Mouse (Mus musculus): ENCODE measurements around the gene Bub1.

- TF ChIP-seq CTCF (IDR thresholded peaks at IDR 0.05; ENCODE audit: low read depth, low read length) (no peak), GATA1 (IDR thresholded peaks at IDR 0.05; ENCODE audit: borderline replicate concordance, low read length) (no peak), POLR2AphosphoS5 (IDR thresholded peaks at IDR 0.05; ENCODE audit: insufficient replicate concordance, low read depth, low read length) (no peak)
Observed at GRCm38 (mm10) chr2:127846008-127846407, 14.3 kb upstream of the Bub1 start.

Measured in G1E (cell line).